Mouse (Mus musculus): Measurements from ENCODE around the gene Hmgn5. TPM values are rescaled to one million over a fixed set of nuclear protein-coding genes. Genes with fewer than 3 reads are reported as not detected.

The Hmgn5 gene
- polyA plus RNA-seq (2015; fragmentation: Nextera tagmentation; extraction: Ambion mirVana) = 27.6 and 30.7 TPM in 2 replicates

GRCm38 (mm10) chrX:109013283-109013682 is at the start of gene Hmgn5:
Gene Hmgn5 (minus strand): TSS chrX:109013404.
- no peaks in the 10 kb centered on the region for H3K36me3 ChIP-seq
- H3K27me3 ChIP-seq = no peaks in the 10 kb centered on the region
- no peaks in the 10 kb centered on the region for H3K9me3 ChIP-seq
- WGBS = 25% methylated on average over 25 of the region's 25 CpGs
- H3K4me3 ChIP-seq = peak within 1 kb of the TSS; percentile 51
- peak within 1 kb of the TSS; percentile 52 for H3K9ac ChIP-seq
- peak; percentile 99 for ATAC-seq (ENCODE audit: borderline replicate concordance, extremely low read depth, low FRiP score, low TSS enrichment)
- peak within 1 kb of the TSS; percentile 86 for H3K27ac ChIP-seq
- H3K4me1 ChIP-seq = no peaks in the 10 kb centered on the region
- H3K4me2 ChIP-seq = peak within 1 kb of the TSS; percentile 55

- H3K9me3 ChIP-seq = no peaks in the 10 kb centered on the region
- H3K36me3 ChIP-seq = no peaks in the 10 kb centered on the region
- WGBS = 62% methylated on average over 1 of the region's 1 CpGs
- no peak overlapping the region for H3K4me2 ChIP-seq
- no peaks in the 10 kb centered on the region for H3K4me1 ChIP-seq
- no peak overlapping the region for H3K27ac ChIP-seq
- no peak for ATAC-seq (ENCODE audit: borderline replicate concordance, extremely low read depth, low FRiP score, low TSS enrichment)
- H3K27me3 ChIP-seq = no peaks in the 10 kb centered on the region
- H3K4me3 ChIP-seq = no peak overlapping the region
- H3K9ac ChIP-seq = no peak overlapping the region
Observed at GRCm38 (mm10) chrX:109047773-109048172, 34.6 kb upstream of the Hmgn5 start.

GRCm38 (mm10) chrX:109026224-109026623 is 13.0 kb upstream of the Hmgn5 start:
- Histone ChIP-seq H3K4me2 (no peak overlapping the region), H3K4me1 (no peaks in the 10 kb centered on the region), H3K27me3 (no peaks in the 10 kb centered on the region), H3K4me3 (no peak overlapping the region), H3K36me3 (no peaks in the 10 kb centered on the region), H3K27ac (no peak overlapping the region), H3K9ac (no peak overlapping the region), H3K9me3 (no peaks in the 10 kb centered on the region)
- no peak for ATAC-seq (ENCODE audit: borderline replicate concordance, extremely low read depth, low FRiP score, low TSS enrichment)
- WGBS = 45% methylated on average over 1 of the region's 1 CpGs

GRCm38 (mm10) chrX:109020858-109021257 is 7.7 kb upstream of the Hmgn5 start:
- H3K9me3 ChIP-seq = no peaks in the 10 kb centered on the region
- no peak for ATAC-seq (ENCODE audit: borderline replicate concordance, extremely low read depth, low FRiP score, low TSS enrichment)

GRCm38 (mm10) chrX:109014166-109014565 is 962 bp upstream of the Hmgn5 start:
- no peaks in the 10 kb centered on the region for H3K27me3 ChIP-seq
- no peak overlapping the region for H3K9ac ChIP-seq
- H3K4me2 ChIP-seq = peak overlapping the region; percentile 53
- no peaks in the 10 kb centered on the region for H3K36me3 ChIP-seq
- H3K27ac ChIP-seq = no peak overlapping the region
- 35% methylated on average over 4 of the region's 4 CpGs for WGBS
- no peaks in the 10 kb centered on the region for H3K9me3 ChIP-seq
- no peaks in the 10 kb centered on the region for H3K4me1 ChIP-seq
- ATAC-seq (ENCODE audit: borderline replicate concordance, extremely low read depth, low FRiP score, low TSS enrichment) = no peak
- H3K4me3 ChIP-seq = peak overlapping the region; percentile 51; the same call in 1 of the 2 replicates

More at GRCm38 (mm10) chrX:109020858-109021257, 7.7 kb upstream of the Hmgn5 start:
- no peak overlapping the region for H3K4me2 ChIP-seq
- H3K27ac ChIP-seq = no peak overlapping the region
- H3K27me3 ChIP-seq = no peaks in the 10 kb centered on the region
- WGBS = 53% methylated on average over 2 of the region's 2 CpGs
- no peaks in the 10 kb centered on the region for H3K4me1 ChIP-seq
- H3K4me3 ChIP-seq = no peak overlapping the region
- no peak overlapping the region for H3K9ac ChIP-seq
- H3K36me3 ChIP-seq = no peaks in the 10 kb centered on the region

GRCm38 (mm10) chrX:109013686-109014085 is 482 bp upstream of the Hmgn5 start:
- WGBS = 11% methylated on average over 17 of the region's 17 CpGs
- Histone ChIP-seq H3K27ac (peak overlapping the region; percentile 86), H3K27me3 (no peaks in the 10 kb centered on the region), H3K4me2 (peak overlapping the region; percentile 53), H3K36me3 (no peaks in the 10 kb centered on the region), H3K9ac (peak overlapping the region; percentile 52), H3K4me3 (peak overlapping the region; percentile 51), H3K9me3 (no peaks in the 10 kb centered on the region), H3K4me1 (no peaks in the 10 kb centered on the region)
- ATAC-seq (ENCODE audit: borderline replicate concordance, extremely low read depth, low FRiP score, low TSS enrichment) = peak; percentile 73

- Histone ChIP-seq H3K4me2 (peak overlapping the region; percentile 55), H3K9ac (peak overlapping the region; percentile 40), H3K27ac (peak overlapping the region; percentile 86), H3K9me3 (no peaks in the 10 kb centered on the region), H3K4me1 (no peaks in the 10 kb centered on the region), H3K36me3 (no peaks in the 10 kb centered on the region), H3K4me3 (peak overlapping the region; percentile 51), H3K27me3 (no peaks in the 10 kb centered on the region)
- ATAC-seq (ENCODE audit: borderline replicate concordance, extremely low read depth, low FRiP score, low TSS enrichment) = peak; percentile 84
- 18% methylated on average over 23 of the region's 23 CpGs for WGBS
Observed at GRCm38 (mm10) chrX:109012371-109013031, 703 bp downstream of the Hmgn5 start.

GRCm38 (mm10) chrX:109011611-109012185 is 1.5 kb downstream of the Hmgn5 start:
- H3K27ac ChIP-seq = no peak overlapping the region
- H3K4me3 ChIP-seq = peak overlapping the region; percentile 51
- H3K4me1 ChIP-seq = no peaks in the 10 kb centered on the region
- WGBS = 28% methylated on average over 13 of the region's 13 CpGs
- H3K9me3 ChIP-seq = no peaks in the 10 kb centered on the region
- H3K9ac ChIP-seq = 0 out of 2 replicates have a peak overlapping the region, but pooled peaks have one; percentile 40
- ATAC-seq (ENCODE audit: borderline replicate concordance, extremely low read depth, low FRiP score, low TSS enrichment) = no peak
- no peaks in the 10 kb centered on the region for H3K36me3 ChIP-seq
- H3K4me2 ChIP-seq = peak overlapping the region; percentile 55
- no peaks in the 10 kb centered on the region for H3K27me3 ChIP-seq

- Histone ChIP-seq H3K27ac (no peak overlapping the region), H3K4me2 (no peak overlapping the region), H3K27me3 (no peaks in the 10 kb centered on the region), H3K36me3 (no peaks in the 10 kb centered on the region), H3K4me1 (no peaks in the 10 kb centered on the region), H3K4me3 (no peak overlapping the region), H3K9me3 (no peaks in the 10 kb centered on the region), H3K9ac (no peak overlapping the region)
- WGBS = 53% methylated on average over 4 of the region's 4 CpGs
- ATAC-seq (ENCODE audit: borderline replicate concordance, extremely low read depth, low FRiP score, low TSS enrichment) = no peak
Observed at GRCm38 (mm10) chrX:109001277-109001676, 11.9 kb downstream of the Hmgn5 start.

Other genes with a start within 250 kb of the Hmgn5 start
- gene Brwd3, start 179.0 kb downstream of the Hmgn5 start, polyA plus RNA-seq (2015; fragmentation: Nextera tagmentation; extraction: Ambion mirVana) = 3.8 and 4.9 TPM in 2 replicates
- 212 and 239 TPM in 2 replicates for gene Sh3bgrl, start 82.0 kb upstream of the Hmgn5 start, polyA plus RNA-seq (2015; fragmentation: Nextera tagmentation; extraction: Ambion mirVana)
- gene Gm6377, start 183.4 kb upstream of the Hmgn5 start, polyA plus RNA-seq (2015; fragmentation: Nextera tagmentation; extraction: Ambion mirVana) = not detected in 2 replicates